Mouse (Mus musculus) cerebellum, adult 8-10 months (tissue): ENCODE measurements at regions not wholly inside any gene's neighbourhood (a gene's known extent, or its start where the extent isn't known, plus 50 kb on each side); places are given as distances from the start of the nearest gene placed in this dataset.

Source experiments
- DNase-seq: peaks from one replicate; pipeline ENCODE4 v3.0.0; 2022

DNA sequence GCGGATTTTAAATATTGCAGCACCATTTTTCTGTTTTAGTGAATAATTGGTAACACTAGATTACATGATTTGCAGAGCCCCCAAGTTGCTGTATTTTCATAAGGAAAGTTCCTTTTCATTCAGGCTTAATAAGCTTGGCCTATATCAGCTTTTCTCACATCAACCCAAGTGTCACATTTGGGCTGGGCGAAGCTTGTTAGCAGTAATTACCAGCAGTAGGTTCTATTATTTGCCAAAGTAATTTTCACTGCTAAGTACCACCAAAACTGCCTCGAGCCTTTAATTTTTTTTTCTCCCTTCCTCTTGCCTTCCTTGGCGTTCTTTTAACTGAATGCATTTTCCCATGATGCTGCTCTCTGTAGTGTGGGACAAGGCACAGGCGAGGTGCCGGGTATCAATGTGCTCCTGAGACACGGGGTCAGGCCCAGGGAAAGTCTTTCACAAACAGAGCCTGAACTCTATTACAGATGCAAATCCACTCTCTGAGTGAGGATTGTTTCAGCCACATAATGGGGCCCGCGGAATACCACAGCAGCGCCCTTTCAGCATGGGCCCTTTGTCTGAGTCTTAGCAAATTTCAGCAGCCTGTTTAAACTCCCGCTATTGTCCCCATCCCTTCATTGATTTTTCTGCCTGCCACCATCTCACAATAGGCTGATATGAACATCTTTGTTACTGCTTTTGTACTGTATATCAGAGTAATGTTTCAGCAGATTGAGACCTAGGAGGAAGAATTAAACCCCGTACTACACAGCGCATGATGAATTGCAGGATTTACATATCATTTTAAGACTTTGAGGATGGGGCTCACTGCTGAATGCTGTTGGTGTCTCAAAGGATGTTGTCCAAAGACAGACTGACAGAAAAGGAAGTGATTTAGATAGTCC lies 205.1 kb upstream of the Epha3 start:
- no peak for DNase-seq

DNA sequence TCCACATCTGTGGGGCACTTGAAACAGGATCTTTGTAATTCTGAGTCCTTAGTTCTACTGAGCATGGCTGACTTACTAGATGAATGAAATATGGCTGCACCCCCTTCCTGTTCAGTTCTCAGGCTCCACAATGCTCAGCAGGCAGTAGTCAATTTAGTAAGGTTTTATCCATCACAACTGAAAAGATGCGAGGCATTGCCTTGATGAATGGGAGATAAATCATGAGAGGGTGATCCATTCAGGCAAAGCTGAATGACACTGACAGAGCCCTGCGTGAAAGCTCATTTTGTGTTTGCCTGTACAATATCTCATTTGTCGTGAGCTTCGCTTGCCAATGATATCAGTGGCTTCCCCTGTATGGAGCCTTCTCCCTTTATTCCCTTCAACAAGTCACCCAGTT lies 198.6 kb upstream of the Epha3 start:
- no peak for DNase-seq

DNA sequence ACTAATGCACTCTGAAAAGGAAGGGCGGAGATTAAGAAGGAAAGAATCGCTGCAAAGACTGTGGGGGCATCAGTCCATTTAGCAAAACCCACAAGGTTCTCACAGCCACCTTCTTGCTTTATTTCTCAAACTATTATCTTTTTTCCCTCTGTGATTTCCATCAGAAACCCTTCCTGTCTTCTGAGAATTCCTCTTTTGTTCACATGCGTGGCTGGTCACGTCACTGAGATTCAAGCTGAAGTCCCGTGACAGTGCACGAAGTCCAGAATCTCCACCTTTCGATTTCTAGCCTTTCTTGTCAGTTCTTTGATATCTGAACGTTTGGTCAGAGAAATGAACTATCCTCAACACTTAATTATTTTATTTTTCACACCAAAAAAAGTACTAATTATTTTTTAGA lies 194.7 kb upstream of the Epha3 start:
- DNase-seq = no peak

DNA sequence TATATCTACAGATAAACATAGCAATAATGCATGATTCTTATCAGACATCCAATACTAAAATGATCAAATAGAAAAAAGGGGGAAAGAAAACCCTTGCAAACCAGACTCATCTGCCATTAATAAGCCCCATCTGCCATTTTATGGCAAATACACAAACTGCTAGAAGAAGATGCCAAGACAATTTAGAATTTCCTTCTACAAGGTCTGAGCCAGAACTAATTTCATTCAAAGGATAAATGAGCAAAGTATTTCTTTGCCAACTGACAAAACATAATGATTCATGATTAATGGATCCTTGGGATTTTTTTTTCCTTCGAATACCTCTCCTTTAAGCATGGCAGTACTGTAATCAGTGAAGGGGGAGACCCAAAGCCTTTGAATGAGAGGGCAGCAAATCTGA lies 190.4 kb upstream of the Epha3 start:
- DNase-seq = no peak

DNA sequence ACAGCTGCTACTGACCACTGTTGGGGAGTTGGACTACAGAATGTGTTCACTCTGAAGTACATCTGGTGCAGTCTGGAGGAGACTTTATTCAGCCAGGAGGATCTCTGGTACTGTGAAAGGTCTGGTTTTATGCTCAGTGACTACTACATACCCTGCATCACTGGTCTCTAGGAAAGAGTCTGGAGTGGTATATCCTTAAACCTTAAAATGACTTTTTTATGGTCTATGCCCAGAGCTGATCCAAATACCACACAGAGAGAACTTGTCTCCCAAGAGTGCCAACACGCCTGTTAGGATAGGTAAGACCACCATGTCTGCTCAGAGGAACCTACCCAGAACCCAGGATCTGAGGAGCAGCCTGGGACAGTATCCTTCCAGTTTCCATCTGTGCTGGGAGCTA lies 184.1 kb upstream of the Epha3 start:
- no peak for DNase-seq

DNA sequence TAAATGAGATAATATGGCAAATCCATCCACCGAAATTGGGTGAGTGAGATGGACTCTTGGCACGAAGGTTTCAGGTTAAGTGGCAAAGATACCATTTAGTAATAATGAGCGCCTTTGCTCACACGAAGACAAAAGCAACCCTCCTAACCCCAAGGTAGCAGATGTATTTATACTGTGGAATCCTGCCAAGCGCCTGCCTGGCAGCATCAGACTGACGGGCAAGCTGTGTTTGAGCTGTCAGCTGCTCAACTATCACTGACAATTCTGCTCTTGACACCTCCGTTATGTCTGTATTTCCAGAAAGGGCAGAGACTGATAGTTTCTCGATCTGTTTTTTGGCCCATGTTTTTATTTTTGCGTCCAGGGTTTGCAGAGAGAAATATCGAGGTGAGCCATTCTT lies 169.1 kb upstream of the Epha3 start:
- peak; percentile 3 for DNase-seq

DNA sequence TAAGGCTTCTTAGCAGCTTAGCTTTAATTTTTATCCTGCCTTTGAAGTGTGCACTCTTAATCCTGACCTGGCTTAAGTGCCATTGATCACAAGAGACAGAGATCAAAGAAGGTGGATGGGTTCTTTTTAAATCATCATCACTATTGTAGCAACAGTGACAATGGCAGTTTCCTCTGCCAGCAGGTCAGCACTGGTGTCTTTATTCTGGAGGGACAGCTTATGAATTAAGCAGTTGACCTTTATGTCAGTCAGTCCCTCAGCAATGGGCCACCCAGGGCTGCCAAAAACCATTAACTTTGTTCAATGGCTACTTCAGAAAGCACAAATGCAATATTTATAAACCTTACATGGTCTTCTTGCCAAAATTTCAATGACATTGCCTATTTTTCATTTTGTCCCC lies 160.0 kb upstream of the Epha3 start:
- DNase-seq = no peak

DNA sequence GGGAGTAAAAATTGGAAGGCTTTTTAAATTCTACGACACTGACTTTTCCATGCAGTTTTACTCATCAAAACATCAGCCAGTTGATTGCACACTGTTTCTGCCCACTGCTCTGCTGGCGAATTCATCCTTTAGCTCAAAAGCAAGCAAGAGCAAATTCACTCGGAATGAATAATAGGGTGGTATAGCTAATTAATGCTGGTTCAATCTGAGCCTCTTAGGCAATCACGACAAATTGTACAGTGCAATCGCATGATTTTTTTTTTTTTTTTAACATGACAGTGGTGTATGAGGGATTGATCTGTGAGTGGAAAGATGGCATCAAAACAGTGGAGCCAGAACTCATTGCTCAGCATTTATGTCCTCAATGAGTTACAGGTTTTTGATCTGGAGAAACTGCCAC lies 136.9 kb upstream of the Epha3 start:
- no peak for DNase-seq

DNA sequence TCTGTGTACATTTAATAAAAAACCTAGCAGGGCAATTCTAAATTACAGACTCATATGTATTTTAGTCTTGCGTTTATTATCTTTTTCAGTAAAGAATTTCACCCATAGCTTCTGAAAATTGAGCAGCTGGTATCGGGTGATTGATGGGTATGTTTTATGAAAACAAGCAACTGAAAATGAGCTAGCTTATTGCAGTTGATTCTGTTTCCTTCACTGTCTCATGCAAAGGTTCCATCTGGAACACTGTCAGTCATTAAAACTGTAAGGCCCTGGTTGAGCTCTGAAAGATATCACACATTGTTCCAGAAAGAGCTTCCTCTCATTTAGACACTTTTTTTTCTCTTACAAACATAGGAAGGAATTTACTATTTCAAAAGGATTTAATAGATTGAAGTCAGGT lies 103.4 kb upstream of the Epha3 start:
- DNase-seq = no peak

DNA sequence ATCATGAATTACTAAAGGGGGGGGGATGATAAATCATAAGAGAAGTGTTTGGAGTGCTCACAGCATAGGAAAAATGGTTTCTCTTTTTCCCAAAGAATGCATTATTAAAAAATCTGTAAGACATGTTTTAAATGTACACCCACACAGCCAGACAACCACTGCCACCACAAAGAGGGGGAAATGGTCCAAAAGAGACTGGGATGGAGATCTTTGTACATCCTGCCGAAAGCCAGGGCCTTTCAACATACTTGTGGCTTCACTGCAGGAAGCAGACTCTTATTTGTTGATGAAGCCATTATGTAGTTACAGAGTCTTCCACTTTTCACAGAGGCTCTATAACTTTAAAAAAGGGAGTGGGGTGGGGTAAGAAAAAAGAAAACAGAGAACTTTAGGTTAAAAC lies 96.8 kb upstream of the Epha3 start:
- no peak for DNase-seq

DNA sequence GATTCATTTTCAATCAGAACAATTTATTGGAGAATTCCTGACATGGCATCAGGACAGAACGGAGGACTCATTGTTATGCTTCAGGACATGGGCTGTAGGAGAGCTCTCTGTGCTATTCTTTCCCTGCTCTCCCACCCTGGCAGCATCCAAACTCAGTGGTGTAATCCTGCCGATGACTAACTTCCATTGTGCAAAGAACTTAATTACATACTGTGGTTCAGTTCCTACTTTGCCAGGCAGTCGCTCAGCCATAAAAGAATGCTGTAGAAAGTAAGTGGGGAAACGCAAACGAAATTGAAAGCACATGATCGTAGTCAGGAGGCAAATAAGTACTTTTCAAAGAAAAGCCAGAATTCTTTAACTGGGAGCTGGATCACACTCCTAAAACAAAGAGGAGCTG lies 94.2 kb upstream of the Epha3 start:
- DNase-seq = no peak

DNA sequence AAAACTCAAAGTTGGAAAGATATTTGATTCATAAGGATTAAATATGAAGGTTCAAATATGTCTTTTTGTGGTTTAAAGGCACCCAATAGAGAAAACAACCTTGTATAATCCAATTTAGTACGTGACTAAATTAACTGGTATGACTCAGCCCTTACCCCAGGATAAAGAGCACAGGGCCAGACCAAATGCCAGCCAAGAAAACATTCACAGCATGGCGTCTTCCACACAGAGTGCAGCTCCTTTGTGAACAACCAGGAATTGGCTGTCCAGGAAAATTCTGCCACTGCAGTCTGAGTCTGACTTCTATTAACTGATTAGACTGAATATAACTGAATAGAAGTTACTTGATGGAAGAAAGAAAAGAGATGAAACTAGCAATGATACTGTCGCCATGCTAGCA lies 61.2 kb upstream of the Epha3 start:
- DNase-seq = peak; percentile 34

DNA sequence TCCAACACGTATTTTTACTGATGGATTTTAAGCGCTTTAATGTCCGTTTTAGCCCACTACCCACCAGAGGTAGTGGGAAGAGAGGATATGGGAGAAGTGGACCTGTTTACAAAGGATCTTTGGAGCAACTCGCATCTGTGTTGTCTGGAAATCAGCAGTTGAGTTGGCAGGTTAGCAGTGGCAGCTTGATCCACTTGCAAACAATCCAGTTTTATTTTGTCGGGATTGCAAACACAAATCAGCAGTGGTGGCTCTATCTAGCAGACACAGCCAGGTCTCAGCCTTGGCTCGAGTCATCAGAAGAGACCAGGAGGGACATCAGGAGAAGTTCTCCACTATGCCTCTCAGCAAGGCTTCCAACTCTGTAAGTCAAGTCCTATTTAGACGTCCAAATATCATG lies 57.2 kb upstream of the Epha3 start:
- DNase-seq = no peak
